Mouse (Mus musculus) liver, postnatal 0 days (tissue): ENCODE measurements around the gene Sdk1.

Source experiments
- CTCF ChIP-seq: sonication (generic); IDR thresholded peaks from 2 replicates; pipeline ENCODE4 v1.5.1; 2016; ENCODE audit warnings: antibody characterized with exemption, low read depth
- EP300 ChIP-seq: IDR thresholded peaks from 2 replicates; pipeline ENCODE4 v1.6.1; 2016; ENCODE audit warnings: antibody characterized with exemption, low read depth, mild to moderate bottlenecking

DNA sequence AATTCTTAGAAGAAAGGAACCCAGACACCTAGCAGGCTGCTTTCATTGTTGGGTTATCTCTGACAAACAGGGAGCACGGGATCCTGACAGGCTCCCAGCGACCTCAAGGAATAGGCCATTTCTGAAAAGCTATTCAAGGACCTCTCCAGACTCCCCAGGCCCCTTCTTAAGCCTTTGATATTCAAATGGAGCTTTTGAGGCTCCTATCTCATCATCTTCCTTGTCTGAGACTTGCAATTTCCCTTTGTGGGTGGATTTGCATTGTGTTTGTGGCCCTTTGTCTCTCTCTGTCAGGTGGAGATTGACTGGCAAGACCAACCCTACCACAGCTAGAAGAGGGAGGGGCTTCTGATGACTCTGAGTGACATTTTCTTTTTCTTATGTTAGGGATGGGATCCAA lies 888.7 kb downstream of the Sdk1 start:
- TF ChIP-seq CTCF (no peak), EP300 (no peak)
